Mouse (Mus musculus): ENCODE data around the gene Pigg.
"Not testable (repeated sequence)": the region's sequence is repeated elsewhere in the genome, so short reads cannot be mapped to it uniquely, and the experiment has no call there.

Gene Pigg

DNA sequence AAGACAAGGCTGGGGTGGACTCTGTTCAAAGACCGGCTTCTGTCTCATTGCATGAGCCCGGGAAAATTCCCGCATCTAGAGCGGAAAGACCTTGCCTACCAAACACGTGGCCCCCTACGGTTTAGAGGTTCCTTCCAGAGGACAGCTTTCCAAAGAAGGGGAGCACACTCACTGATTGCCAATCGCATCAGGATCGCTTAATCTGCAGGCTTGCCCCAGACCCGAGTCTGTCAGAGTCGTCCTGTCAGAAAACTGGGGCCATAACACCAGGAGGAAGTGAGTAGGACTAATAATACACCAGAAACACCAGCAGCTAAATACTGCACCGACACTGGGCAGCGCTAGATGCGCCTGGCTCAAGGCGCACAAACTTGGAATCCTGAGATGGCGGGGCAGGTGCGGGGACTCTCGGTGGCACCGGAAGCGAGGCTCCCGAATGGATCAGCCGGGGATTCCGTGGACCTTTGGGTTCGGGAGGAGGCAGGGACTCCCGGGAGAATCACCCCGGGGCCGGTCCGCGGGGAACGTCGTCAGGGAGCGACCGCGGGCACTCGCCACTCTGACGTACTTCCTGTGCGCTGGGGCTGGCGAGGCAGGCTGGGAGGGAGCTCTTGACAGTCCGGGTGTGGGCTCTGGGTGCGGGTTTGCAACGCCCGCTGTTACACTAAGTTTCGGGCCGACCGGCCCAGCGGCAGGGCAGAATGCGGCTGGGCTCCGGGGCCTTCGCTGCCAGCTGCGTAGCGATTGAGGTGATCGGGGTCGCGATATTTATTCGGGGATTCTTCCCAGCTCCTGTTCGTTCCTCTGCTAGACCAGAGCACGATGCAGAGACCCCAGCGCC, at the start of gene Pigg:
Gene Pigg (plus strand): TSS at position 386 of the 841 bp plus-strand sequence.
- peak; percentile 90 for DNase-seq

DNA sequence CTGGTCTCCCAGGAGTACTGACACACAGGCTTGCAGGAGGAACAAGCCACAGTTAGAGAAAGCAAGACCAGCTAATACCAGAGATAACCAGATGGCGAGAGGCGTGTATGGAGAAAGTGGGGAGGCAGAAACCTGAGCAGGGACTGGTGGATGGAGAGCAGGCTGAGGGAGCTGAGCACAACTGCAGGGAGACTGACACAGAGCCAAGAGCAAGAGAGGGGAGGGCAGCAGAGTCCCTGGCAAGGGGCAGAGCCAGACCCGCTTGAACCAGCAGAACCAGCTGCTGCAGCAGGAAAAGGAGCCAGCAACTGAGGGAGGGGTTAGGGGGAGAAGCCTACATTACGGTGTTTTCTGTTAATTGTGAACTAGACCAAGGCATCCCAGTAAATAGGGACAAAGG, 49.7 kb upstream of the Pigg start:
- DNase-seq: no peak

DNA sequence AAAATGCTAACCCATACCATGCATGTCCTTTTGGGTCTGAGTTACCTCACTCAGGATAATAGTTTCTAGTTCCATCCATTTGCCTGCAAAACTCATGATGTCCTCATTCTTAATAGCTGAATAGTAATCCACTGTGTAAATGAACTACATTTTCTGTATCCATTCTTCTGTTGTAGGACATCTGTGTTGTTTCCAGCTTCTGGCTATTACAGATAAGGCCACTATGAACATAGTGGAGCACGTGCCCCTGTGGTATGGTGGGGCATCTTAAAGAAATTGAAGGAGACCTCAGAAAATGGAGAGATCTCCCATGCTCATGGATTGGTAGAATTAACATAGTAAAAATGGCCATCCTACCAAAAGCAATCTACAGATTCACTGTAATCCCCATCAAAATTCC, 48.6 kb upstream of the Pigg start:
- DNase-seq: not testable (repeated sequence)

DNA sequence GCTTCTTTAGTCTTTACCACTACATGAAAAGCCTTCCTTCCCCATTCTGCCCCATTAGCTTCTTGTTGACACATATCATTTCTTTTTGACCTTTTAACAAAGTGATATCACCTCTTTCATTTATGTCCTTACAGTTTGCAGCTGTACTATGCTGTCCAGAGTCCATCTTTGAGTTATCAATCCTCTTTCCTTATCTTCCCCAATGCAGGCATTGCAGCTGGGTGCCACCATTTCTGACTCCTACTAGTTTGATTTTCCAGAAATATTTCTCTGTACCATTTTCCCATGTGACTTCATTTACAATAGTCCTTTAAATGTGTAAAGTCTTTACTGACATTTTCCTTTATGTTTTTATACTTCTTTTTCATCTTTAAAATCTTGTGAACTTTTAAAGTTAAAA, 45.4 kb upstream of the Pigg start:
- no peak for DNase-seq

DNA sequence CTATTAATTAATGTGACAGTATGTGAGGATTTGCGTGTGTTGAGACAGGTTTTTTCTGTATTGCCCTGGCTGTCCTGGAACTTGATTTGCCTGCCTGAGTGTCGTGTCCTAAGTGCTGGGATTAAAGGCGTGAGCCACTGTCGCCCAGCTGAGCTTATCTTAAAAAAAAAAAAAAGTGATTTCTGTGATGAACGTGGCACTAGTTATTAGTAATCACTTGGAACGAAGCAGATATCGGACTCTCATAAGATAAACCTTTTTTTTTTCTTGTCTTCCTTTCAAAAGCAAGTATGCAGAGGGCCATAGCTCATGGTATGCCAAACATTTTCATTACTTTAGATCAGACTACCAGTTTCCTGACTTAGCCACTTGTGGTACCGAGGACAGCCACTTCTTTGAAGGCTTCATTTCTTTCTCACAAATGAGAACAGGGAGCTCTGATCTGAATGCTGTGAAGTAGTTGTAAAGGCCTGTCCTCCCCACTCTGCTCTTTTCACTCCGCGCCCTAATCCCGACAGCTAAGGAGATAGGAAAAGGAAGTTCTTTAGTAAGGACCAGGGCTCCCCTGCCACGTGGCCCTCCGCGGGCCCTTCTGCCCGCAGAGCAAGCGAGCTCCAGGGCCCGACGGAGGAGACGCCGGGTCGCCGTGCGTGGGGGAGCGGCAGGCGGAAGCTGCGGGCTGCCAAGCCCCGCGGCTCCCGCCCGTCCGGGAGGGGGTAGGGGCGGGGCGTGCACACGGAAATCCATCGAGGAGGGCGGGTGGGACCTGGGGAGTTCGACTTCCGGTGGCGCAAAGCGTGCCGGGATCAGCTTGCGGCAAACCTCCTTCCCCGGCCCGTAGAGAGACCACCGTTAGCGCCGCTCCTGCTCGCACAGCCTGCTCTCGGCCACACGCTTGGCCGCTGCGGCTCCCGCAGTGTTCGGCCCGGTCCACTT, 44.0 kb upstream of the Pigg start, which contains the start of gene Dr1:
Gene Dr1 (plus strand): TSS at position 771 of the 936 bp plus-strand sequence.
- DNase-seq: peak; percentile 93

DNA sequence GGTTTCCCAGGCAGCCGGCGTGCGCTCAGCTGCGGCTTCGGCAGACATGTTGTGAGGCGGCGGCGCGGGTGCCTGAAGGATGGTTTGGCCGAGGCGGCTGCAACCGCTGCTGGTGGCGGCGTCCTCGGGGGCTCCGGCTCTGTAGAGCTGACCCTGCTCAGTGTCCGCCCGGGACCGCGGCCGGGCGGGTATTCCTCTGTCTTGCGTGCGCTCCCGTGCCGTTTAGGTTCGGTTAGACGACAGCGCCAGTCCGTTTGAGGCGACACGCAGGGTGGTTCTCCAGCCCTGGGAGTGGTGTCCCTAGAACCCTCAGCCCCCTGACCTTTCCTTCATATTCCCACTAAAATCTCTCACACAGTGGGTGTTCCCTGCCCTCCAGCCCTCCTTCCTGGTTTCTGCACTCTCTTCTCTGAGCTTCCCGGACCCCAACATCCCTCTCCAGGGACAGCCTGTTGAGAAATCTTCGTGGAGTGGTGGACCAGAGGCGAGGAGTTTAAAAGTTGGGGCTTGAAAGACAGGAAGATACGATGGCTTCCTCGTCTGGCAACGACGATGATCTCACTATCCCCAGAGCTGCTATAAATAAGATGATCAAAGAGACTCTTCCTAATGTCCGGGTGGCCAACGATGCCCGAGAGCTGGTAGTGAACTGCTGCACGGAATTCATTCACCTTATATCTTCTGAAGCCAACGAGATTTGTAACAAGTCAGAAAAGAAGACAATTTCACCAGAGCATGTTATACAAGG, 43.2 kb upstream of the Pigg start:
- DNase-seq: no peak

DNA sequence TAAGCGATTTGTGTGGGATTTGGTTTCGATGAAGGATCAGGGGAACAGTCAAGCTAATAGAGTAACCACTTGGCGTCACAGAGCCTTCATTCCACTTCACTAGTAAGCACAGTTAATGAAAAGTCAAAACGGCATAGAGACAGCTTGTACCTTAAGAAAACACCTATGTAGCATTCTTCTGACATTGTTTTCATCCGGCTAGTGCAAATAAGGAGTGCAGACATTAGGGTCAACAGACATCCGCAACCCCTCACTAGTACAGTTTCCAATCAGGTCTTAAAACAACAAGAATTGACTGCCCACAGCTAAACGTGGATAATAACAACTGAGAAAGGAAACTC, 42.6 kb upstream of the Pigg start:
- no peak for DNase-seq

DNA sequence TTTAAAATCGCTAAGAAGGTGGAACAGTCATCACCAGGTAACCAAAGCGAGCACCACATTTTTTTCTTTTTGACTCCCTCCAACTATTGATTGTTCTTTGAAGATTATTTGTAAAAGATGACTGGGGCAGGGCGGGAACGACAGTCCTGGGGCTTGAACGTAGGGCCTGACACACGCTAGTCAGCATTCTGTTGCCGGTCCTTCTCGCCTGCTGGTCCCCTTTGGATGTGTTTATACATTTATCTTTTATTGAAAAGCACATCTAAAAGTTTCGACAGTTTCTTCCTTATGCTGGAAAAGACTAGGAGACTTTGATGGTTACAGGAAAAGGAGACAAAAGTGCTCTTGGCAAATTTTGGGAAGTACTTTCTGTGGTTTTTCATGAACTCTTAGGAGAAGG, 42.0 kb upstream of the Pigg start:
- no peak for DNase-seq

DNA sequence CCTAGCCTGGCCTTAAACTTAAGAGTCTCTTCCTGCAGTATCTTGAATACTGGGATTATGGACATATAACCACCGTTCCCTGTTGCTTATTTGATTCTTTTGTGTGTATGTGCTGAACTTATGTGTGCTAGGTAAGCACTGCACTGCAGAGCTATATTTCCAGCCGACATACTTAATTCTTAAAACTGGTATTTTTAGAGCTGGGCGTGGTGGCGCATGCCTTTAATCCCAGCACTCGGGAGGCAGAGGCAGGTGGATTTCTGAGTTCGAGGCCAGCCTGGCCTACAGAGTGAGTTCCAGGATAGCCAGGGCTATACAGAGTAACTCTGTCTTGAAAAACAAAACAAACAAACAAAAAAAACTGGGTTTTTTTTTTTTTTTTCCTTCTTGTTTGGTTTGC, 41.1 kb upstream of the Pigg start:
- DNase-seq: not testable (repeated sequence)

DNA sequence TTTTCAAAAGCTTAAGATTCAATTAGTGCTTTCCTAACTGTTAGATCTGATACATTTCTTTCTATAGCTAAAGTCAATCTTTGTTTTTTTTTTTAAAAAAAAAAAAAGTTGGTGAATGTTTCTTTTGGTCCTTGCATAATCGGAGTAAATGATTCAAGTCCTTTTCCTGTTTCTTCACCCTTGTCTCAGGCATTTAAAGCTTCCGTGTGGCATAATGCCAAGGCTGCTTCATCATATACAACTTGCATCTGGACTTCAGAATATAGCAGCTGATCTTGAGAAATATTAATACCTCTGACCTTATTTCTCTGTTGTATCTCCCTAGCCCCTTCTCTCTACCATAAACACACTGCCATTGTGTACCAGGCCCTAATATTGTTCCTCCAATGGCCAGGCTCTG, 25.5 kb upstream of the Pigg start:
- DNase-seq: no peak

DNA sequence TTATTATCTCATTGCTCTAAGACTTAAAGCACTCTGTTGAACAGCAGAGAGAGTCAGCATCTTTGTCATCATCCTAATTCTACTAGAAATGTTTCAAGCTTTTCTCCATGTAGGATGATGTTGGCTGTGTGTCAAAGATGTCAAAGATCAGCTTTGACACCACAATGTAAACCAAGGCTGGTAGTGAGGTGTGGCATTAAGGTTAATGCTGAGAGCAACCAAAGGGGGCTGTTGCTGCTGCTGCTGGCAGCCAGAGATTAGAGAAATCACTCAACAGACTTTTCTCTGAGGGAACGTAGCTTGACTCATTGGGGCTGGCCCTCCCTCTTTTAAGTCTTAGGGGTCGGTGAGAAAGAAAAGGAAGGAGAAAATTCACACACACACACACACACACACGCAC, 10.8 kb upstream of the Pigg start:
- no peak for DNase-seq

DNA sequence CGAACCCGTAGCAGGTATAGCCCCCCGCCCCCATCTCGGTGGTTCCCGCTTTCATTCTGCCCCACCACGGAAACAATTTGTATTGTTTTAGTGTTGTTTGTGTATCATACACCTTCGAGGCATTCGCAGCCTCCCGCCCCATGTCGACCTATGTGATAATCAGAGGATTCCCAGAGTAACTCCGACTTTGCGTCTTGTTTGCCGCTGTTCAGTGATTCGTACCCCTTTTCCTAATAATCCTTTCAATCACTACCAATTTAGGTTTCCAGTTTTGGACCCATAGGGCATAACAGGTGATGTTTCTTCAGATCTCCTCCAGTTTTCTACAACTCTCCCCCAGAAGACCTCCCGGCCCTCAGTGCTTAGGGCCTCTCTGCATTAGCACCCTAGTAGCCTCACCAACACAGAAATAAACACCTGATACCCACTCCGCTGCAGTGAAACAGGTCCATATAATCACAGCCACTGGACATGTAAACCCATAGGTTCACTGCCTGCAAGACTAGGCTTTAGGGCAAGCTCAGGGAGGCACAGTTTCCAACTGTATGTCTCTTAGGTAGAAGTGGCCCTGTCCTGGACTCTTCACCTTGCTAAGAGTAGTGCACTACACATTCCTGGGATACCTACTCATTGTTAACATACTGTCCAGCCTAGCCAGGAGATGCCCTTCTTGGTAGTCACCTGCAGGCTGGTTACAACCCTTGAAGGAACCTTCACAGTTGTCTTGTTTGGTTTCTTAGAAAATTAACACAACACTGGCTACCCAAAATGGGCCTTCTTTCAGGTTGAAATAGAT, 854 bp downstream of the Pigg start:
- DNase-seq: no peak

DNA sequence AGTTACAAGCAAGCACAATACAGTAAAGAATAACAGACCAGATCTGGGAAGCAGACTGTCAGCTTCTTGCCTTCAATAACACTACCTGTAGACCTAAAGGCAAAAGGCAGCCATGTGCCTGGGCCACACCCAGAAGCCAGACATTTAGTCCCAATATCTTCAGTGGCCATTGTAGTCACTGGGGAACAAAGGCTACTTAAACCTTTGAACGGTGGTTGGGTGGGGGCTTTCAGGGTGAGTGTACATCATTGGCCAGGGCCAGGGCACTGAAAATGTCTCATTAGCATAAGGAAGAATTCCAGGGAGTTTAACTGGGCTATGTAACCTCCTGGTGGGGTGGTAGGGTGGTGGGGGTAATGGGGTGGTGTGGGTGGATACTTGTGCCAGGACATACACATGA, 18.6 kb downstream of the Pigg start:
- DNase-seq: no peak

DNA sequence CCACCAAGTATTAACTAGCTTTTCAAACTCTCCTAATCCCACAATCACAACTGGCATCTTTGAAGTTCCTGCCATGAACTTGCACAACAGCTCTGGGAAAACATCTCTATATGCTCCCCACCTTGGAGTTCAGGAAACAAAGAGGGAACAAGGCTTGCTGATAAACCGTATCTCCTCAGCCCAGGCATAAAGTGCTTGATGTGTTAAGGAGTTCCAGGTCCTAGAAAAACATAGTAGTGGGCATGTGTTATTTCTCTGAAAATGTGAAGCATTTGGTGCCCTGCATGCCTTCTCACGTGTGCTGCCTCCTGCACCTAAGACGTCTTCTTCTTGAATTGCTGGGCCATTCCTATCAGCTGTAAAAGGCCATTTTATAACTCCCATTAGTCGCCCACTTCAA, 25.0 kb downstream of the Pigg start:
- DNase-seq: no peak

DNA sequence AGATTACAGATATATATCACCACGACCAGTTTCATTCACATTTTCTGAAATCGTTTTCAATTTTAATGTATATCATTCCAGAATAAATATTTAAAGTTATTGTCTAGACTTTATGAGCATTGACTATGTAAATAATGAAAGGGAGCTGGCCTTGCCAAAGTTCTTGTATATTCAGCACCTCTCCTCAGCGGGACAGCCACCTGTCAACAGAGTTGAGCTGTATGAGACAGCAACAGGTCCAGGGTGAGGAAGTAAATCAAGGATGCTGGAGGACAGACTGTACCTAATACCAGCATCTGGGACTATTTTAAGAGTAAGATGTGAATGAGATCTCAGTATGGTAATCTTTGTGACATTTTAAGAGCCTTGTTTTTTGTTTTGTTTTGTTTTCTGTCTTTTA, 25.6 kb downstream of the Pigg start:
- DNase-seq: no peak

DNA sequence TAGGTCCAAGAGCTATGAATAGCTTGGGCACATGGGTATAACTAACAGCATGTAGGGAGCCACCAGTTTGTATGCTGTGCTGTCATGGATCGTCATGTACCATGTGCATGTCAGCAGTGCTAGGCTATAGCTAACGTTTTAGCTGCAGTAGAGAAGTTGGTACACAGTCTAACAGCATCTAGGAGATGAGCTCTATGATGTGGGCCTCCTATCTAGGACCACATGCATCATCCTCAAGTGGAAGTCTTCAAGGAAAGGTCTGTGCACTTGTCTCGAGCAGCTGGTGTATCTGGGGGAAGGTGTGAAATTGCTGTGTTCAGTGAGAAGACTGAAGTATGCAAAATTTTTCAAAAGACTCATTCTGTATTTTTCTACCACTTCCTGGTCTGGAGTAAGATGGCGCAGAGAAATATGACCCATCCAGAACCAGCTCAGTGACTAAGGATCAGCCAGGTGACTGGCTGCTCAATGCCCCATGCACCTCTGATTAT, 31.3 kb downstream of the Pigg start:
- no peak for DNase-seq

DNA sequence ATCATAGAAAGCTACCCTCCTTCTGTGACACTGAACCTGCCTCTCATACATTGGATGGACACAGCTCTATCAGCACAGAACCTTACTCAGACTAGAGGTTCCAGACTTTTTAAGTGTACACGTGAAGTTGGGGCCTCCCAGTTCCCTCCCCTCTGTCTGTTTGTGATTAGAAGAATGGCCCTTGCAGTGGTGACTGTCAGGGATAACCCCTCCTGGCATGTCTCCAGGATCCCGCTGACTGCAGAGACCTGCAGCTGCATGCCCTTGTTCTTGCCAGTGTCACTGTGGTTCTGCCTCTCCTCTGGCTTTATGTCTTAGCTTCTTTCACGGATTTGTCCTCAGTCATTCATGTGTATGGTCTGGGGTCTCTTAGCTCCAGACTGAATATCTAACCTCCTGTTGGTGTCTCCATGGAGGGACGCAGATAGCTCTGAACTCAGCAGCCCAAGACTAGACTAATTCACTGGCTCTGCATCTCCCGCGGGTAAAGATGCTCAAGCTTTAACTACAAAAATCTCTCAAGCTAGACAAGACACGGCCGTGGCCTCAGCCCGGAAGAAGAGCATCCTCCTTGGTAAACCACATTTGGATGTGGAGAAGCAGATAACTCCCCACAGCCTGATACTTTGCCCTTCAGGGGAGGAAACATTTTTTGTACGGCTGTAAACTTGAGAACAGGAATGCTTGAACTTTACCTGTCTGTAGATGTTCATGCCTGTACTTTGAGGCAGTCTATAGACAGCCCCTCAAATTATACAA, 33.1 kb downstream of the Pigg start:
- DNase-seq: no peak

DNA sequence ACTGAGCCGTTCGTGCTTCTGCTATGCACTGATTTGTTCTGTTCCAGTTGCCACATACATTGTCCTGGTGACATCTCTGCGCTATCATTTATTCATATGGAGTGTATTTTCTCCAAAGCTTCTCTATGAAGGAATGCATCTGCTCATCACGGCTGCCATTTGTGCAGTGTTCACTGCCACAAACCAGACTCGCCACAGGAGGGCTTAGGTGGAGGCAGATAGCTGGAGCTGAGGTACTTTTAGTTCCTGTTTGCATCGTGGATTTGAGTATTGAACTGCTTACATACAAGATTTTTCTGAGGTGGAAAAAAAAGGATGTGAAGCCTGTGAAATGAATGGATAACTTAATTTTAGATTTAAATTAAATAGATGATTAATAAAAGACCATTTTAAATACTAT, 35.4 kb downstream of the Pigg start:
- DNase-seq: no peak

DNA sequence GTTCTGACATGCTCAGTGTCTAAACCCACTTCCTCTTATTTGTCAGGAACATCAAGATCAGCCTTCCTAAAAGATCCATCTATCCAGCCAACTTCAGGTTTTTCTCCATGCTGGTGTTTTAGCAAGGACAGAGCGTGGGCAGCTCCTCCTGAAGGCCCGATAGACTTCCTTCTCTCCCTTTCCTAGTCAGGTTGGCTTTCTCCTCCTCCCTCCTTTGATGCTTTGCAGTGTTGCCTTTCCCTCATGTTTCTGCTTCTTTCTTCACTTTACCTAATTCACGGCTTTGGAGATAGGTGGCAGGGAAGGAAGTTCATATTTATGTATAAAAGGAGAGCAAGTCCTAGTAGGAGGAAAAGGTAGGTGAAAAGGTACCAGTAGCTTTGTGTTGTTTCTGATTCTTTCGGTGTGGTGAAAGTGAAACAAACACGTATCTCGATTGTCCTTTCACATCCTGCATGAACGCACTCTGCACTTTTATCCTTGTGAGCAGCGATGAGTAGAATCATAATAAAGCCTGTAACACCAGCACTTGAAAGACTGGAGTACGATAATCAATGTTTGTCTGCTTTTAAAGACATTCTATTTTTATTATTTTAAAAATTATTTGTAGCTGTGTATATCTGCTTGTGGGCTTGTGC, 37.2 kb downstream of the Pigg start:
- no peak for DNase-seq

DNA sequence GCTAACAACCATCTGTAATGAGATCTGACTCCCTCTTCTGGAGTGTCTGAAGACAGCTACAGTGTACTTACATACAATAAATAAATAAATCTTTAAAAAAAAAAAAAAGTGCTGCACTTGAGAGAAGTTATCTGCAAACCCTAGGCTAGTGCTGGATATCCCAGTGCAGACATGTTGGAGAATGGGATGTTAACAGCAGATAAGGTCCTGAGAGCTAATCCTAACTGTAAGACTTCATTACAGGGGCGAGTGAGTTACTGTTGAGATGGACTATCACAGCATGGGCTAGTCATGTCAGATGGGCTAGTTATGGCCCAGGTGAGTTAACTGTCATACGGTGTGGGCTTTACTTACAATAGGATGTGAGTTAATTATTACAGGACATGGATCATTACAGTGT, 41.6 kb downstream of the Pigg start:
- no peak for DNase-seq

DNA sequence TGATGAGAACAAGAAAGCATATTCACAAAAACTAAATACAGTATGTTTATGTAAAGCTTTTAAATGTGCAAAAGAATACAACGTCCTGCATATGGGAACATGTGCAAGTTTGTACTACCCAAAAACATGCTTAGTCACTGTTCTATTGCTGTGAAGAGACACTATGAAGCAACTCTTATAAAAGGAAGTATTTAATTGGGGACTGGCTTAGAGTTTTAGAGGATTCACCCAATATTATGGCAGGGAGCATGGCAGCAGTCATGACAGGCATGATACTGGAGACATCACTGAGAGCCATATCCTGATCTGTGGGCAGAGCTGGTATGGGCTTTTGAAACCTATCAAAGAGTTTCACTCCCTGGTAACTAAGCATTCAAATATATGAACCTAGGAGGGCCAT, 45.5 kb downstream of the Pigg start:
- no peak for DNase-seq
